In genomic region chr9:51995331-51996099, GRCm38 (mm10) we compare ENCODE assay signal across 11 mouse cellular contexts. TPM values are rescaled to one million over a fixed set of nuclear protein-coding genes. Genes with fewer than 3 reads are reported as not detected.
DNase-seq lines count a peak whose midpoint lies in the region; ATAC-seq and TF ChIP-seq lines count a peak whose summit lies in the region.
"Had no signal": no experiment of that assay in that cellular context is flagged by ENCODE, and none has a peak within 500 bp of the region (broad histone marks: within the 10 kb centered on the region; RNA-seq: fewer than 3 reads in every experiment).

No protein-coding gene starts in this region.

- peak overlapping the region; percentile 45 for H3K4me2 ChIP-seq in intestine, postnatal 0 days (replicated peaks; ENCODE audit: low read depth)
- H3K4me2 ChIP-seq in liver, embryonic 16.5 days (ENCODE audit: low read depth, low read length) = no peak overlapping the region
- H3K4me2 ChIP-seq: neural tube, embryonic 12.5 days had no signal

- peak; percentile 68 to 75 for DNase-seq in kidney, adult 8-10 months
- no peak for DNase-seq in kidney, postnatal 4 days
- peak; percentile 33 for DNase-seq in embryo, embryonic 9.5 days (ENCODE audit: extremely low spot score)
- no peak for DNase-seq in testis, postnatal 10 days (ENCODE audit: low spot score)
- no peak for DNase-seq in layer of hippocampus, adult 2 months (ENCODE audit: low spot score in 2 of 2)
- DNase-seq: cerebellum, adult 9-11 months; gastrocnemius, adult 2 months had no signal

- 39% methylated on average over 5 of the region's 5 CpGs for WGBS in intestine, postnatal 0 days
- WGBS in liver, embryonic 16.5 days (ENCODE audit: insufficient replicate concordance) = 53% methylated on average over 5 of the region's 5 CpGs

- 0 out of 2 replicates have a peak, but pooled peaks cover 4% of the 10 kb centered on the region for H3K4me1 ChIP-seq in intestine, postnatal 0 days (replicated peaks; ENCODE audit: control insufficient read depth, insufficient read depth, low read length)
- H3K4me1 ChIP-seq in liver, embryonic 16.5 days (ENCODE audit: control insufficient read depth, low read depth, low read length) = no peaks in the 10 kb centered on the region
- H3K4me1 ChIP-seq: neural tube, embryonic 12.5 days had no signal

- ATAC-seq in intestine, postnatal 0 days = peak; percentile 98
- ATAC-seq in liver, embryonic 16.5 days (ENCODE audit: low read depth) = peak; percentile 92
- no peak for ATAC-seq in CD4-positive, CD25-positive, alpha-beta regulatory T cell, adult 4 months

- no peak overlapping the region for H3K4me3 ChIP-seq in intestine, postnatal 0 days (ENCODE audit: low read depth, low read length)
- H3K4me3 ChIP-seq in liver, embryonic 16.5 days (ENCODE audit: low read depth, low read length) = no peak overlapping the region
- no peak overlapping the region for H3K4me3 ChIP-seq in layer of hippocampus, adult 2 months
- H3K4me3 ChIP-seq: gastrocnemius, adult 2 months; neural tube, embryonic 12.5 days had no signal

- H3K9ac ChIP-seq in intestine, postnatal 0 days (ENCODE audit: low read depth, low read length) = no peak overlapping the region
- no peak overlapping the region for H3K9ac ChIP-seq in liver, embryonic 16.5 days (ENCODE audit: low read depth, low read length)
- H3K9ac ChIP-seq: neural tube, embryonic 12.5 days had no signal

- H3K27me3 ChIP-seq in intestine, postnatal 0 days (replicated peaks; ENCODE audit: control insufficient read depth, insufficient read depth, low read length) = no peaks in the 10 kb centered on the region
- no peaks in the 10 kb centered on the region for H3K27me3 ChIP-seq in liver, embryonic 16.5 days (ENCODE audit: control insufficient read depth, insufficient read depth, low read depth, low read length)
- H3K27me3 ChIP-seq: neural tube, embryonic 12.5 days had no signal

- no peaks in the 10 kb centered on the region for H3K36me3 ChIP-seq in intestine, postnatal 0 days (ENCODE audit: control insufficient read depth, insufficient read depth)
- H3K36me3 ChIP-seq in liver, embryonic 16.5 days (ENCODE audit: control insufficient read depth, insufficient read depth) = no peaks in the 10 kb centered on the region
- H3K36me3 ChIP-seq: neural tube, embryonic 12.5 days had no signal

- no peaks in the 10 kb centered on the region for H3K9me3 ChIP-seq in intestine, postnatal 0 days (ENCODE audit: control insufficient read depth)
- no peaks in the 10 kb centered on the region for H3K9me3 ChIP-seq in liver, embryonic 16.5 days (replicated peaks; ENCODE audit: control insufficient read depth, low read length)

- TF ChIP-seq CTCF in intestine, postnatal 0 days (IDR thresholded peaks at IDR 0.05; ENCODE audit: low read depth) = no peak
- TF ChIP-seq CTCF in layer of hippocampus, adult 2 months (conservative IDR thresholded peaks at IDR 0.05) = no peak

- H3K27ac ChIP-seq in intestine, postnatal 0 days (ENCODE audit: low read depth, low read length) = peak overlapping the region; percentile 41; the same call in 1 of the 2 replicates
- H3K27ac ChIP-seq in liver, embryonic 16.5 days (ENCODE audit: low read length) = peak overlapping the region; percentile 71
- H3K27ac ChIP-seq in layer of hippocampus, adult 2 months = no peak overlapping the region
- H3K27ac ChIP-seq: gastrocnemius, adult 2 months; neural tube, embryonic 12.5 days had no signal

RNA-seq across cellular contexts. Expression of gene Fdx1, which starts 32.2 kb away (rescaled TPM):
- polyA plus RNA-seq in intestine, postnatal 0 days (2015; fragmentation: Nextera tagmentation; extraction: Ambion mirVana) = 126 and 129 TPM in 2 replicates
- polyA plus RNA-seq in liver, embryonic 16.5 days (2015; fragmentation: Nextera tagmentation; extraction: Ambion mirVana) = 32.2 and 34.3 TPM in 2 replicates
- 10 to 100 TPM; 17.1 to 18.7 TPM for total RNA-seq in layer of hippocampus, adult 2 months (2021)
- polyA plus RNA-seq in CD4-positive, CD25-positive, alpha-beta regulatory T cell, adult 4 months (2017; shearing (Covaris generic)) = 10 to 100 TPM in 1 of 2 experiments, 1 to 10 TPM in 1; 9.2 to 12.9 TPM

RNA-seq across cellular contexts. Expression of gene Rdx, which starts 51.5 kb away (rescaled TPM):
- polyA plus RNA-seq in intestine, postnatal 0 days (2015; fragmentation: Nextera tagmentation; extraction: Ambion mirVana) = 31.3 and 34.9 TPM in 2 replicates
- 54.9 and 55.7 TPM in 2 replicates for polyA plus RNA-seq in liver, embryonic 16.5 days (2015; fragmentation: Nextera tagmentation; extraction: Ambion mirVana)
- 10 to 100 TPM; 49.9 to 51.2 TPM for total RNA-seq in layer of hippocampus, adult 2 months (2021)
- 10 to 100 TPM; 39.6 to 48.0 TPM for polyA plus RNA-seq in CD4-positive, CD25-positive, alpha-beta regulatory T cell, adult 4 months (2017; shearing (Covaris generic))

Comparison
In these comparisons a context has a peak if more than half of its experiments do, and no peak if none do; other contexts are left out.
1. DNase-seq: peak in kidney, adult 8-10 months (2 of 2) and embryo, embryonic 9.5 days (single experiment); none in kidney, postnatal 4 days (0 of 2), testis, postnatal 10 days (single experiment) and layer of hippocampus, adult 2 months (0 of 2).